Mouse (Mus musculus): Measurements from ENCODE around the gene Asb2.
A peak's percentile ranks its signal among the peaks of the same experiment; 100 is the strongest.

DNA sequence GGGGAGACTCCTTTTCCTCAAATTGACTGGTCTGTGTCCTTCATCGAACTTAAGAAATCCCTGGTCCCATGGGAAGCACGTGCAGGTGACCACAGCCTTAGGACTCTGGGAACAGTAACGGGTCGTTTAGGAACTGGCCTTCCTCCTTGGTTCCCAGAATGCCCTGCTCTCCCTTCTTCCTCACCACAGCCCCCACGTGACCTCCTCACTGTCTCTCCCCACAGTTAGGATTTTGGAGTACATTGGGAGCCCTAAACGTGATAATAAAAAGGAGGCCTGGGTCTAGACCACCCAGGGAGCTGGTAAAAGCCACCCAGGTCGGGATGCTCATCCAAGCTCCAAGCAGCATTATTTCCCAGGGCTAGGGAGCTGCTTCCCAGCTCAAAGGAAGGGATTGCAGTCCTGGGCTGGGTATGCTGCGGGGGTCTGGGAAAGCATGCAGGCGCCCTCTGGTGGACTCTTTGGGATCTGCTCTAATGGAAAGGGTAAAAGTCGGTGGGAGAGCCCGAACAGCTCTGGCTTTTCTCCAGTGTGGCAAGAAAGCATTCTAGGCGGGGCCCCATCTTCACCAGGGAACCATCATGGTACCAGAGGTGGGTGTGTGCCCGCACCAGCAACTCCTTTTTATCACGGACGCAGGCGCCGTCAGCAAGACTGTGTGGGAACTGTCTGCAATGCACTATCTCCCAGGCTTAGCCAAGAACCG is 12.0 kb upstream of the Asb2 start:
- TF ChIP-seq CTCF (IDR thresholded peaks at IDR 0.05; ENCODE audit: borderline replicate concordance, control insufficient read depth, extremely low read depth, insufficient read depth, low read length, poor library complexity) (peak; percentile 78), POLR2A (IDR thresholded peaks at IDR 0.05; ENCODE audit: control insufficient read depth, extremely low read depth, insufficient read depth, low read length, poor library complexity) (no peak)
